Comparison of ENCODE assay signal across 11 mouse cellular contexts in genomic region chr7:126630824-126631518, GRCm38 (mm10). TPM values are rescaled to one million over a fixed set of nuclear protein-coding genes. Genes with fewer than 3 reads are reported as not detected.
DNase-seq lines count a peak whose midpoint lies in the region; ATAC-seq and TF ChIP-seq lines count a peak whose summit lies in the region.
"Had no signal": no experiment of that assay in that cellular context is flagged by ENCODE, and none has a peak within 500 bp of the region (broad histone marks: within the 10 kb centered on the region; RNA-seq: fewer than 3 reads in every experiment).

Gene Nupr1 (minus strand): TSS chr7:126630861.

- H3K9me3 ChIP-seq in hindbrain, embryonic 16.5 days (ENCODE audit: control insufficient read depth, low read length): no peaks in the 10 kb centered on the region
- no peaks in the 10 kb centered on the region for H3K9me3 ChIP-seq in hindbrain, embryonic 12.5 days (replicated peaks)
- H3K9me3 ChIP-seq in intestine, embryonic 14.5 days (ENCODE audit: control insufficient read depth, low read length): no peaks in the 10 kb centered on the region
- H3K9me3 ChIP-seq in stomach, postnatal 0 days (ENCODE audit: control insufficient read depth, low read length): no peaks in the 10 kb centered on the region
- H3K9me3 ChIP-seq: limb, embryonic 13.5 days had no signal

- DNase-seq in urinary bladder, adult 2 months (ENCODE audit: low spot score): no peak
- no peak for DNase-seq in urinary bladder, postnatal 25 days (ENCODE audit: low spot score)
- no peak for DNase-seq in intestine, embryonic 14.5 days (ENCODE audit: low spot score)
- DNase-seq in stomach, postnatal 0 days (ENCODE audit: low spot score): peak; percentile 72
- no peak for DNase-seq in heart, postnatal 25 days (ENCODE audit: low spot score)
- DNase-seq: cerebellum, postnatal 25 days had no signal

- H3K36me3 ChIP-seq in hindbrain, embryonic 16.5 days (ENCODE audit: control insufficient read depth, insufficient read depth, low read length): no peaks in the 10 kb centered on the region
- no peaks in the 10 kb centered on the region for H3K36me3 ChIP-seq in hindbrain, embryonic 12.5 days
- H3K36me3 ChIP-seq in intestine, embryonic 14.5 days (ENCODE audit: control insufficient read depth, insufficient read depth, low read length): no peaks in the 10 kb centered on the region
- H3K36me3 ChIP-seq in stomach, postnatal 0 days (ENCODE audit: control insufficient read depth, insufficient read depth, low read length): no peaks in the 10 kb centered on the region
- H3K36me3 ChIP-seq: limb, embryonic 13.5 days had no signal

- 93% methylated on average over 4 of the region's 4 CpGs for WGBS in hindbrain, embryonic 16.5 days
- WGBS in hindbrain, embryonic 12.5 days: 91% methylated on average over 4 of the region's 4 CpGs
- 86% methylated on average over 4 of the region's 4 CpGs for WGBS in intestine, embryonic 14.5 days
- 68% methylated on average over 4 of the region's 4 CpGs for WGBS in stomach, postnatal 0 days

- H3K27ac ChIP-seq in hindbrain, embryonic 16.5 days (ENCODE audit: low read depth, low read length): no peak within 1 kb of the TSS
- H3K27ac ChIP-seq in hindbrain, embryonic 12.5 days: no peak within 1 kb of the TSS
- peak within 1 kb of the TSS; percentile 59 for H3K27ac ChIP-seq in intestine, embryonic 14.5 days (ENCODE audit: low read depth)
- peak within 1 kb of the TSS; percentile 65 for H3K27ac ChIP-seq in stomach, postnatal 0 days (replicated peaks)
- H3K27ac ChIP-seq: limb, embryonic 13.5 days had no signal

- no peak within 1 kb of the TSS for H3K4me3 ChIP-seq in hindbrain, embryonic 16.5 days (ENCODE audit: low read length)
- H3K4me3 ChIP-seq in hindbrain, embryonic 12.5 days: no peak within 1 kb of the TSS
- H3K4me3 ChIP-seq in intestine, embryonic 14.5 days (ENCODE audit: low read depth, low read length): no peak within 1 kb of the TSS
- no peak within 1 kb of the TSS for H3K4me3 ChIP-seq in stomach, postnatal 0 days (ENCODE audit: low read depth, low read length)
- H3K4me3 ChIP-seq: limb, embryonic 13.5 days had no signal

- peak; percentile 12; the same call in 1 of the 2 replicates for TF ChIP-seq CTCF in stomach, postnatal 0 days (IDR thresholded peaks at IDR 0.05; ENCODE audit: low read depth)

- intact Hi-C loops in heart, postnatal 25 days (cut with DNase I): no loop called here

- H3K4me1 ChIP-seq in hindbrain, embryonic 16.5 days (ENCODE audit: control insufficient read depth, insufficient read depth, low read depth, low read length): no peaks in the 10 kb centered on the region
- no peaks in the 10 kb centered on the region for H3K4me1 ChIP-seq in hindbrain, embryonic 12.5 days
- H3K4me1 ChIP-seq in intestine, embryonic 14.5 days (replicated peaks; ENCODE audit: control insufficient read depth, insufficient read depth, low read length): no peaks in the 10 kb centered on the region
- no peaks in the 10 kb centered on the region; the same call in 1 of the 2 replicates for H3K4me1 ChIP-seq in stomach, postnatal 0 days (replicated peaks; ENCODE audit: control insufficient read depth, insufficient read depth)

- TF ChIP-seq EP300 in stomach, postnatal 0 days (optimal IDR thresholded peaks at IDR 0.05): no peak

- no peak within 1 kb of the TSS for H3K4me2 ChIP-seq in hindbrain, embryonic 16.5 days (ENCODE audit: low read length)
- no peak within 1 kb of the TSS for H3K4me2 ChIP-seq in hindbrain, embryonic 12.5 days (replicated peaks)
- H3K4me2 ChIP-seq in intestine, embryonic 14.5 days (ENCODE audit: low read length): no peak within 1 kb of the TSS
- H3K4me2 ChIP-seq in stomach, postnatal 0 days (replicated peaks; ENCODE audit: low read depth): no peak within 1 kb of the TSS
- H3K4me2 ChIP-seq: limb, embryonic 13.5 days had no signal

- H3K9ac ChIP-seq in hindbrain, embryonic 16.5 days (ENCODE audit: low read depth, low read length): no peak within 1 kb of the TSS
- no peak within 1 kb of the TSS for H3K9ac ChIP-seq in hindbrain, embryonic 12.5 days
- H3K9ac ChIP-seq in intestine, embryonic 14.5 days (ENCODE audit: low read length): no peak within 1 kb of the TSS
- no peak within 1 kb of the TSS; the same call in 1 of the 2 replicates for H3K9ac ChIP-seq in stomach, postnatal 0 days (ENCODE audit: low read length)
- H3K9ac ChIP-seq: limb, embryonic 13.5 days had no signal

- ATAC-seq in hindbrain, embryonic 16.5 days: no peak
- ATAC-seq in hindbrain, embryonic 12.5 days (ENCODE audit: low FRiP score): no peak
- ATAC-seq in intestine, embryonic 14.5 days (replicated peaks; ENCODE audit: low FRiP score, low TSS enrichment, low read depth): peak; percentile 60
- peak; percentile 93 for ATAC-seq in stomach, postnatal 0 days (ENCODE audit: low FRiP score, low TSS enrichment)
- no peak for ATAC-seq in activated CD4-positive, CD25-positive, alpha-beta regulatory T cell, adult 4 months
- ATAC-seq: forebrain, embryonic 14.5 days had no signal

- H3K27me3 ChIP-seq in hindbrain, embryonic 16.5 days (replicated peaks; ENCODE audit: control insufficient read depth, insufficient read depth, low read length): no peaks in the 10 kb centered on the region
- H3K27me3 ChIP-seq in hindbrain, embryonic 12.5 days: no peaks in the 10 kb centered on the region
- no peaks in the 10 kb centered on the region for H3K27me3 ChIP-seq in intestine, embryonic 14.5 days (replicated peaks; ENCODE audit: control insufficient read depth, insufficient read depth, low read length)
- no peaks in the 10 kb centered on the region for H3K27me3 ChIP-seq in stomach, postnatal 0 days (ENCODE audit: control insufficient read depth, insufficient read depth, low read length)
- H3K27me3 ChIP-seq: limb, embryonic 13.5 days had no signal

RNA-seq across cellular contexts. Expression of gene Nupr1, which starts in this region (rescaled TPM):
- 14.8 and 15.6 TPM in 2 replicates for polyA plus RNA-seq in hindbrain, embryonic 16.5 days (2015; fragmentation: Nextera tagmentation; extraction: Ambion mirVana)
- polyA plus RNA-seq in hindbrain, embryonic 12.5 days (2016; fragmentation: Nextera tagmentation; extraction: Ambion mirVana): 2.8 and 3.8 TPM in 2 replicates
- polyA plus RNA-seq in urinary bladder, adult 2 months (2012; rRNA removed): 67.1 and 82.3 TPM in 2 replicates
- polyA plus RNA-seq in intestine, embryonic 14.5 days (2014; fragmentation: Nextera tagmentation; extraction: Ambion mirVana): 6.6 and 27.3 TPM in 2 replicates
- polyA plus RNA-seq in stomach, postnatal 0 days (2015; fragmentation: Nextera tagmentation; extraction: Ambion mirVana): 140 and 182 TPM in 2 replicates
- 1 to 10 TPM; 7.7 to 9.4 TPM for total RNA-seq in heart, postnatal 25 days (2021)
- under 1 TPM in 1 of 2 experiments, not detected in 1; 0.54 TPM for polyA plus RNA-seq in activated CD4-positive, CD25-positive, alpha-beta regulatory T cell, adult 4 months (2017; shearing (Covaris generic))

Comparison
In these comparisons a context has a peak if more than half of its experiments do, and no peak if none do; other contexts are left out.
1. ATAC-seq: peak in intestine, embryonic 14.5 days (single experiment) and stomach, postnatal 0 days (single experiment); none in hindbrain, embryonic 16.5 days (single experiment), hindbrain, embryonic 12.5 days (single experiment) and activated CD4-positive, CD25-positive, alpha-beta regulatory T cell, adult 4 months (single experiment).
2. H3K27ac ChIP-seq: peak in intestine, embryonic 14.5 days (single experiment) and stomach, postnatal 0 days (single experiment); none in hindbrain, embryonic 16.5 days (single experiment) and hindbrain, embryonic 12.5 days (single experiment).